8 mouse cellular contexts compared by ENCODE assay signal in genomic region chr7:98481066-98481734, GRCm38 (mm10). TPM values are rescaled to one million over a fixed set of nuclear protein-coding genes. Genes with fewer than 3 reads are reported as not detected.
DNase-seq lines count a peak whose midpoint lies in the region; ATAC-seq and TF ChIP-seq lines count a peak whose summit lies in the region.

No protein-coding gene starts in this region.

- peaks cover 5% of the 10 kb centered on the region; the same call in 1 of the 2 replicates for H3K9me3 ChIP-seq in E14TG2a.4 (ENCODE audit: low read length)
- H3K9me3 ChIP-seq in forebrain, embryonic 10.5 days, result no peaks in the 10 kb centered on the region
- H3K9me3 ChIP-seq in heart, embryonic 16.5 days (replicated peaks; ENCODE audit: control insufficient read depth, low read length), result no peaks in the 10 kb centered on the region
- no peaks in the 10 kb centered on the region for H3K9me3 ChIP-seq in neural tube, embryonic 14.5 days (ENCODE audit: control insufficient read depth, low read length)

- H3K9ac ChIP-seq in heart, embryonic 16.5 days (ENCODE audit: low read length), result no peak overlapping the region
- no peak overlapping the region for H3K9ac ChIP-seq in neural tube, embryonic 14.5 days (replicated peaks; ENCODE audit: low read depth, low read length)

- peak overlapping the region; percentile 32; the same call in 1 of the 2 replicates for H3K4me2 ChIP-seq in heart, embryonic 16.5 days (ENCODE audit: low read depth, low read length)
- no peak overlapping the region for H3K4me2 ChIP-seq in neural tube, embryonic 14.5 days (ENCODE audit: low read depth, low read length)

- 0 out of 2 replicates have a peak, but pooled peaks have one; percentile 34 for ATAC-seq in heart, embryonic 16.5 days (replicated peaks; ENCODE audit: extremely low read depth, insufficient read depth, low FRiP score)
- peak; percentile 82 for ATAC-seq in neural tube, embryonic 14.5 days (ENCODE audit: low read depth)

- H3K4me3 ChIP-seq in E14TG2a.4 (replicated peaks; ENCODE audit: low read length), result no peak overlapping the region
- H3K4me3 ChIP-seq in forebrain, embryonic 10.5 days, result no peak overlapping the region
- no peak overlapping the region for H3K4me3 ChIP-seq in heart, embryonic 16.5 days (ENCODE audit: low read length)
- H3K4me3 ChIP-seq in neural tube, embryonic 14.5 days (ENCODE audit: low read depth, low read length), result no peak overlapping the region

- DNase-seq in brain, adult 2 months (ENCODE audit: low read depth, low spot score), result peak; percentile 89
- peak; percentile 81 for DNase-seq in forebrain, embryonic 10.5 days (ENCODE audit: extremely low spot score, low spot score)
- DNase-seq in kidney, postnatal 10 days, result peak; percentile 90
- DNase-seq in lung, adult 18-20 months, result peak; percentile 77 to 86
- DNase-seq in testis, postnatal 10 days (ENCODE audit: low spot score), result peak; percentile 88

- H3K4me1 ChIP-seq in E14TG2a.4 (replicated peaks; ENCODE audit: low read depth, low read length), result no peaks in the 10 kb centered on the region
- peaks cover 15% of the 10 kb centered on the region for H3K4me1 ChIP-seq in forebrain, embryonic 10.5 days
- peaks cover 23% of the 10 kb centered on the region for H3K4me1 ChIP-seq in heart, embryonic 16.5 days (ENCODE audit: control insufficient read depth, insufficient read depth, low read length)
- H3K4me1 ChIP-seq in neural tube, embryonic 14.5 days (ENCODE audit: control insufficient read depth, insufficient read depth, low read length), result no peaks in the 10 kb centered on the region

- no peaks in the 10 kb centered on the region for H3K36me3 ChIP-seq in E14TG2a.4 (ENCODE audit: insufficient read depth, low read length)
- H3K36me3 ChIP-seq in forebrain, embryonic 10.5 days (replicated peaks), result no peaks in the 10 kb centered on the region
- no peaks in the 10 kb centered on the region for H3K36me3 ChIP-seq in heart, embryonic 16.5 days (ENCODE audit: control insufficient read depth, insufficient read depth)
- no peaks in the 10 kb centered on the region for H3K36me3 ChIP-seq in neural tube, embryonic 14.5 days (ENCODE audit: control insufficient read depth, insufficient read depth, low read length)

- peaks cover 52% of the 10 kb centered on the region for H3K27me3 ChIP-seq in E14TG2a.4 (ENCODE audit: insufficient read depth, low read length)
- peaks cover 20% of the 10 kb centered on the region; the same call in 1 of the 2 replicates for H3K27me3 ChIP-seq in forebrain, embryonic 10.5 days (ENCODE audit: poor library complexity, severe bottlenecking)
- H3K27me3 ChIP-seq in heart, embryonic 16.5 days (ENCODE audit: control insufficient read depth, insufficient read depth, low read length), result 0 out of 2 replicates have a peak, but pooled peaks cover 2% of the 10 kb centered on the region
- no peaks in the 10 kb centered on the region for H3K27me3 ChIP-seq in neural tube, embryonic 14.5 days (ENCODE audit: control insufficient read depth, insufficient read depth, low read length)

- 24% methylated on average over 9 of the region's 9 CpGs for WGBS in forebrain, embryonic 10.5 days
- WGBS in heart, embryonic 16.5 days, result 13% methylated on average over 9 of the region's 9 CpGs
- 4% methylated on average over 9 of the region's 9 CpGs for WGBS in neural tube, embryonic 14.5 days

- H3K27ac ChIP-seq in forebrain, embryonic 10.5 days, result no peak overlapping the region
- H3K27ac ChIP-seq in heart, embryonic 16.5 days (ENCODE audit: low read length), result no peak overlapping the region
- no peak overlapping the region for H3K27ac ChIP-seq in neural tube, embryonic 14.5 days (ENCODE audit: low read depth, low read length)

- TF ChIP-seq CTCF in E14TG2a.4 (conservative IDR thresholded peaks at IDR 0.05; ENCODE audit: low read length), result peak; percentile 51

RNA-seq across cellular contexts. Expression of gene Lrrc32, which starts 7.9 kb away (rescaled TPM):
- 4.7 and 4.8 TPM in 2 replicates for polyA plus RNA-seq in forebrain, embryonic 10.5 days (2016; fragmentation: Nextera tagmentation; extraction: Ambion mirVana)
- 7.7 and 8.3 TPM in 2 replicates for polyA plus RNA-seq in heart, embryonic 16.5 days (2015; fragmentation: Nextera tagmentation; extraction: Ambion mirVana)
- 1.5 and 4.8 TPM in 2 replicates for polyA plus RNA-seq in neural tube, embryonic 14.5 days (2014; fragmentation: Nextera tagmentation; extraction: Ambion mirVana)

RNA-seq across cellular contexts. Expression of gene Gucy2d, which starts 41.0 kb away (rescaled TPM):
- polyA plus RNA-seq in forebrain, embryonic 10.5 days (2016; fragmentation: Nextera tagmentation; extraction: Ambion mirVana), result not detected in 2 replicates
- polyA plus RNA-seq in heart, embryonic 16.5 days (2015; fragmentation: Nextera tagmentation; extraction: Ambion mirVana), result not detected in 2 replicates
- 0.37 TPM in 1 of 2 replicates, not detected in the other for polyA plus RNA-seq in neural tube, embryonic 14.5 days (2014; fragmentation: Nextera tagmentation; extraction: Ambion mirVana)
